In genomic region chr9:51272102-51272501, GRCm38 (mm10) we compare ENCODE assay signal across 28 mouse cellular contexts. TPM values are rescaled to one million over a fixed set of nuclear protein-coding genes. Genes with fewer than 3 reads are reported as not detected.
DNase-seq lines count a peak whose midpoint lies in the region; ATAC-seq lines count a peak whose summit lies in the region.
"Had no signal": no experiment of that assay in that cellular context is flagged by ENCODE, and none has a peak within 500 bp of the region (broad histone marks: within the 10 kb centered on the region; RNA-seq: fewer than 3 reads in every experiment).

No protein-coding gene starts in this region.

- no peak for ATAC-seq in lung, embryonic 16.5 days (ENCODE audit: low read depth)
- no peak for ATAC-seq in stomach, embryonic 14.5 days (ENCODE audit: insufficient number of reproducible peaks, insufficient read depth, low FRiP score, low read depth)
- no peak for ATAC-seq in stomach, embryonic 16.5 days (ENCODE audit: insufficient read depth, low FRiP score)
- ATAC-seq in midbrain, embryonic 14.5 days (ENCODE audit: low FRiP score, low TSS enrichment): no peak
- ATAC-seq: CD4-positive, CD25-positive, alpha-beta regulatory T cell, adult 4 months; forebrain, embryonic 14.5 days; forebrain, postnatal 0 days; hindbrain, embryonic 16.5 days had no signal

- no peak overlapping the region for H3K9ac ChIP-seq in lung, embryonic 16.5 days (ENCODE audit: low read length)
- H3K9ac ChIP-seq in stomach, embryonic 14.5 days (replicated peaks; ENCODE audit: low read depth, low read length): no peak overlapping the region
- H3K9ac ChIP-seq in stomach, embryonic 16.5 days (ENCODE audit: low read length): no peak overlapping the region
- no peak overlapping the region for H3K9ac ChIP-seq in midbrain, embryonic 14.5 days (replicated peaks; ENCODE audit: low read length)
- H3K9ac ChIP-seq: embryonic facial prominence, embryonic 12.5 days; embryonic facial prominence, embryonic 15.5 days; forebrain, postnatal 0 days; heart, embryonic 13.5 days; hindbrain, embryonic 13.5 days had no signal

- 0 out of 2 replicates have a peak overlapping the region, but pooled peaks have one; percentile 1 for H3K27ac ChIP-seq in lung, embryonic 16.5 days (ENCODE audit: low read length)
- peak overlapping the region; percentile 12; the same call in 1 of the 2 replicates for H3K27ac ChIP-seq in stomach, embryonic 14.5 days (ENCODE audit: low read length)
- peak overlapping the region; percentile 73 for H3K27ac ChIP-seq in stomach, embryonic 16.5 days (ENCODE audit: low read length)
- H3K27ac ChIP-seq in midbrain, embryonic 14.5 days (replicated peaks; ENCODE audit: low read depth, low read length): no peak overlapping the region
- H3K27ac ChIP-seq: embryonic facial prominence, embryonic 12.5 days; embryonic facial prominence, embryonic 15.5 days; gastrocnemius, adult 2 months; heart, adult 2 months; heart, embryonic 10.5 days; heart, embryonic 13.5 days; hindbrain, embryonic 13.5 days had no signal

- H3K4me3 ChIP-seq in lung, embryonic 16.5 days (ENCODE audit: low read length): no peak overlapping the region
- no peak overlapping the region for H3K4me3 ChIP-seq in stomach, embryonic 14.5 days (ENCODE audit: low read depth, low read length)
- no peak overlapping the region for H3K4me3 ChIP-seq in stomach, embryonic 16.5 days (replicated peaks; ENCODE audit: low read length)
- H3K4me3 ChIP-seq in midbrain, embryonic 14.5 days (replicated peaks; ENCODE audit: low read depth, low read length): no peak overlapping the region
- H3K4me3 ChIP-seq: embryonic facial prominence, embryonic 12.5 days; embryonic facial prominence, embryonic 15.5 days; gastrocnemius, adult 2 months; heart, adult 2 months; heart, embryonic 10.5 days; heart, embryonic 13.5 days; hindbrain, embryonic 13.5 days had no signal

- 40% methylated on average over 5 of the region's 5 CpGs for WGBS in lung, embryonic 16.5 days
- WGBS in stomach, embryonic 14.5 days: 55% methylated on average over 5 of the region's 5 CpGs
- WGBS in stomach, embryonic 16.5 days: 58% methylated on average over 5 of the region's 5 CpGs
- WGBS in midbrain, embryonic 14.5 days: 83% methylated on average over 5 of the region's 5 CpGs

- no peak for DNase-seq in lung, postnatal 25 days (ENCODE audit: low spot score)
- no peak for DNase-seq in layer of hippocampus, adult 9-11 months
- no peak for DNase-seq in midbrain, embryonic 14.5 days
- DNase-seq: adrenal gland, adult 2 months; adrenal gland, postnatal 14 days; cerebellum, adult 11 months; cerebellum, adult 2 months; cerebellum, adult 9-11 months; cerebellum, postnatal 25 days; forebrain, postnatal 0 days; gastrocnemius, adult 2 months; gastrocnemius, postnatal 25 days; heart, adult 2 months had no signal

- H3K27me3 ChIP-seq in lung, embryonic 16.5 days (ENCODE audit: control insufficient read depth, insufficient read depth, low read depth, low read length): no peaks in the 10 kb centered on the region
- H3K27me3 ChIP-seq in stomach, embryonic 14.5 days (ENCODE audit: control insufficient read depth, insufficient read depth, low read length): no peaks in the 10 kb centered on the region
- no peaks in the 10 kb centered on the region for H3K27me3 ChIP-seq in stomach, embryonic 16.5 days (ENCODE audit: control insufficient read depth, insufficient read depth, low read length)
- no peaks in the 10 kb centered on the region for H3K27me3 ChIP-seq in midbrain, embryonic 14.5 days (ENCODE audit: control insufficient read depth, insufficient read depth, low read length)
- H3K27me3 ChIP-seq: embryonic facial prominence, embryonic 12.5 days; embryonic facial prominence, embryonic 15.5 days; heart, embryonic 13.5 days had no signal

- H3K4me2 ChIP-seq in lung, embryonic 16.5 days (ENCODE audit: low read depth, low read length): no peak overlapping the region
- H3K4me2 ChIP-seq in stomach, embryonic 14.5 days (replicated peaks; ENCODE audit: low read depth, low read length): no peak overlapping the region
- H3K4me2 ChIP-seq in stomach, embryonic 16.5 days (ENCODE audit: low read depth, low read length): no peak overlapping the region
- H3K4me2 ChIP-seq in midbrain, embryonic 14.5 days (ENCODE audit: low read length): no peak overlapping the region
- H3K4me2 ChIP-seq: embryonic facial prominence, embryonic 12.5 days; embryonic facial prominence, embryonic 15.5 days; heart, embryonic 13.5 days; hindbrain, embryonic 13.5 days had no signal

- H3K9me3 ChIP-seq in lung, embryonic 16.5 days (ENCODE audit: control insufficient read depth, low read length): no peaks in the 10 kb centered on the region
- H3K9me3 ChIP-seq in stomach, embryonic 14.5 days (ENCODE audit: control insufficient read depth, low read depth, low read length): no peaks in the 10 kb centered on the region
- no peaks in the 10 kb centered on the region for H3K9me3 ChIP-seq in stomach, embryonic 16.5 days (replicated peaks; ENCODE audit: control insufficient read depth, low read length)
- no peaks in the 10 kb centered on the region for H3K9me3 ChIP-seq in midbrain, embryonic 14.5 days (ENCODE audit: control insufficient read depth, low read length)
- H3K9me3 ChIP-seq: embryonic facial prominence, embryonic 12.5 days; embryonic facial prominence, embryonic 15.5 days; heart, embryonic 10.5 days; heart, embryonic 13.5 days; hindbrain, embryonic 13.5 days had no signal

- no peaks in the 10 kb centered on the region for H3K36me3 ChIP-seq in lung, embryonic 16.5 days (ENCODE audit: control insufficient read depth, insufficient read depth, low read length)
- no peaks in the 10 kb centered on the region for H3K36me3 ChIP-seq in stomach, embryonic 14.5 days (ENCODE audit: control insufficient read depth, insufficient read depth, low read length)
- H3K36me3 ChIP-seq in stomach, embryonic 16.5 days (ENCODE audit: control insufficient read depth, insufficient read depth, low read length): no peaks in the 10 kb centered on the region
- no peaks in the 10 kb centered on the region for H3K36me3 ChIP-seq in midbrain, embryonic 14.5 days (ENCODE audit: control insufficient read depth, insufficient read depth, low read length)
- H3K36me3 ChIP-seq: embryonic facial prominence, embryonic 12.5 days; embryonic facial prominence, embryonic 15.5 days; heart, embryonic 10.5 days; hindbrain, embryonic 13.5 days had no signal

- peaks cover 16% of the 10 kb centered on the region for H3K4me1 ChIP-seq in lung, embryonic 16.5 days (replicated peaks; ENCODE audit: control insufficient read depth, insufficient read depth, low read length)
- H3K4me1 ChIP-seq in stomach, embryonic 14.5 days (ENCODE audit: control insufficient read depth, insufficient read depth, low read length): peaks cover 7% of the 10 kb centered on the region; the same call in 1 of the 2 replicates
- H3K4me1 ChIP-seq in stomach, embryonic 16.5 days (ENCODE audit: control insufficient read depth, insufficient read depth, low read length): peaks cover 9% of the 10 kb centered on the region
- H3K4me1 ChIP-seq in midbrain, embryonic 14.5 days (ENCODE audit: control insufficient read depth, insufficient read depth, low read length): no peaks in the 10 kb centered on the region
- H3K4me1 ChIP-seq: embryonic facial prominence, embryonic 12.5 days; hindbrain, embryonic 13.5 days had no signal

RNA-seq across cellular contexts. Expression of gene Colca2, which starts 6.3 kb away (rescaled TPM):
- 8.3 and 10.6 TPM in 2 replicates for polyA plus RNA-seq in lung, embryonic 16.5 days (2015; fragmentation: Nextera tagmentation; extraction: Ambion mirVana)
- 7.3 and 8.3 TPM in 2 replicates for polyA plus RNA-seq in stomach, embryonic 14.5 days (2014; fragmentation: Nextera tagmentation; extraction: Ambion mirVana)
- 8.7 and 9.3 TPM in 2 replicates for polyA plus RNA-seq in stomach, embryonic 16.5 days (2015; fragmentation: Nextera tagmentation; extraction: Ambion mirVana)
- 0.46 and 0.89 TPM in 2 replicates for polyA plus RNA-seq in midbrain, embryonic 14.5 days (2014; fragmentation: Nextera tagmentation; extraction: Ambion mirVana)

RNA-seq across cellular contexts. Expression of gene 1810046K07Rik, which starts 56.6 kb away (rescaled TPM):
- 0.11 TPM in 1 of 2 replicates, not detected in the other for polyA plus RNA-seq in lung, embryonic 16.5 days (2015; fragmentation: Nextera tagmentation; extraction: Ambion mirVana)
- 0.64 and 1.00 TPM in 2 replicates for polyA plus RNA-seq in stomach, embryonic 14.5 days (2014; fragmentation: Nextera tagmentation; extraction: Ambion mirVana)
- 0.87 and 0.94 TPM in 2 replicates for polyA plus RNA-seq in stomach, embryonic 16.5 days (2015; fragmentation: Nextera tagmentation; extraction: Ambion mirVana)
- polyA plus RNA-seq in midbrain, embryonic 14.5 days (2014; fragmentation: Nextera tagmentation; extraction: Ambion mirVana): not detected in 2 replicates
- polyA plus RNA-seq: adrenal gland, adult 2 months; C2C12; CD4-positive, CD25-positive, alpha-beta regulatory T cell, adult 4 months; cerebellum, adult 2 months; embryonic facial prominence, embryonic 12.5 days; forebrain, embryonic 11.5 days; forebrain, embryonic 14.5 days; forebrain, postnatal 0 days; frontal cortex, adult 2 months; gonadal fat pad, adult 2 months; heart, embryonic 10.5 days; heart, embryonic 13.5 days; hindbrain, embryonic 13.5 days; hindbrain, embryonic 16.5 days had no signal

RNA-seq across cellular contexts. Expression of gene Pou2af1, which starts 58.6 kb away (rescaled TPM):
- polyA plus RNA-seq in lung, embryonic 16.5 days (2015; fragmentation: Nextera tagmentation; extraction: Ambion mirVana): 0.11 TPM in 2 replicates
- polyA plus RNA-seq in stomach, embryonic 14.5 days (2014; fragmentation: Nextera tagmentation; extraction: Ambion mirVana): 0.13 TPM in 1 of 2 replicates, not detected in the other
- 0.60 and 0.66 TPM in 2 replicates for polyA plus RNA-seq in stomach, embryonic 16.5 days (2015; fragmentation: Nextera tagmentation; extraction: Ambion mirVana)
- 0.16 and 0.18 TPM in 2 replicates for polyA plus RNA-seq in midbrain, embryonic 14.5 days (2014; fragmentation: Nextera tagmentation; extraction: Ambion mirVana)
- polyA plus RNA-seq: embryonic facial prominence, embryonic 12.5 days; forebrain, embryonic 11.5 days; forebrain, postnatal 0 days; heart, embryonic 13.5 days had no signal
